Mouse (Mus musculus) ES-E14 (cell line): ENCODE results near the gene Foxo6. TPM values are rescaled to one million over a fixed set of nuclear protein-coding genes. Genes with fewer than 3 reads are reported as not detected.

Experiments used
- DNase-seq: peaks from one replicate; pipeline ENCODE4 v3.0.0-alpha.2; 2013; ENCODE audit warnings: low read depth, low spot score
- H3K27ac ChIP-seq: 2 replicates; pipeline ENCODE4 v1.5.1; 2012; ENCODE audit warnings: low read depth, mild to moderate bottlenecking, low read length, moderate library complexity, mixed read lengths; ENCODE audit not compliant: poor library complexity, insufficient read depth, severe bottlenecking
- H3K36me3 ChIP-seq: 2 replicates; pipeline ENCODE4 v1.6.1; 2012; ENCODE audit warnings: mild to moderate bottlenecking, low read length, moderate library complexity, mixed read lengths; ENCODE audit not compliant: control insufficient read depth, poor library complexity, insufficient read depth, severe bottlenecking
- H3K4me1 ChIP-seq, 2 experiments: fragments of 150-350 bp in 1 of 2; sonication (generic) in 1 of 2; 2 replicates each; pipeline ENCODE4 v1.6.1; 2012; ENCODE audit warnings: low read length in 2 of 2, mild to moderate bottlenecking in 1 of 2, mixed read lengths in 1 of 2; ENCODE audit not compliant: control insufficient read depth in 2 of 2, insufficient read depth in 2 of 2, poor library complexity in 1 of 2
- H3K4me3 ChIP-seq, 2 experiments: fragments of 150-350 bp in 1 of 2; sonication (generic) in 1 of 2; 2 replicates each; pipeline ENCODE4 v1.5.1; 2012; ENCODE audit warnings: low read length in 2 of 2, low read depth in 1 of 2, mild to moderate bottlenecking in 1 of 2, mixed read lengths in 1 of 2; ENCODE audit not compliant: insufficient read depth in 1 of 2, poor library complexity in 1 of 2, severe bottlenecking in 1 of 2
- H3K9ac ChIP-seq: 2 replicates; pipeline ENCODE4 v1.6.1; 2012; ENCODE audit warnings: low read depth, mild to moderate bottlenecking, low read length, mixed read lengths; ENCODE audit not compliant: poor library complexity, insufficient read depth, severe bottlenecking
- H3K9me3 ChIP-seq: fragments of 150-350 bp; sonication (generic); 2 replicates; pipeline ENCODE4 v1.6.1; 2012; ENCODE audit warnings: low read depth, mild to moderate bottlenecking, low read length; ENCODE audit not compliant: control insufficient read depth, insufficient read depth
- CHD2 ChIP-seq: IDR thresholded peaks from 2 replicates; pipeline ENCODE4 v1.6.1; 2014; ENCODE audit warnings: mild to moderate bottlenecking, low read depth, low read length, inconsistent platforms
- HCFC1 ChIP-seq: IDR thresholded peaks from 2 replicates; pipeline ENCODE4 v1.6.1; 2012; ENCODE audit warnings: low read length, inconsistent platforms, borderline replicate concordance; ENCODE audit not compliant: insufficient read depth
- MAFK ChIP-seq: IDR thresholded peaks from 2 replicates; pipeline ENCODE4 v1.6.1; 2014; ENCODE audit warnings: mild to moderate bottlenecking, low read depth, low read length, inconsistent platforms; ENCODE audit not compliant: insufficient read depth
- ZC3H11A ChIP-seq: IDR thresholded peaks from 2 replicates; pipeline ENCODE4 v1.6.1; 2012; ENCODE audit warnings: low read depth, mild to moderate bottlenecking, inconsistent platforms, low read length, borderline replicate concordance
- ZNF384 ChIP-seq: IDR thresholded peaks from 2 replicates; pipeline ENCODE4 v1.6.1; 2012; ENCODE audit warnings: low read depth, low read length, inconsistent platforms
- in situ Hi-C, 2 experiments: fragments of 600-800 bp; cut with MboI; formaldehyde crosslinking; loops; one replicate each; pipeline ENCODE4 v1.15.1; 2025; ENCODE audit warnings: low sequenced_read_pairs in 2 of 2, inconsistent platforms in 1 of 2; ENCODE audit not compliant: unreplicated experiment in 2 of 2
- total RNA-seq: library from RNA; depleted of rRNA; stranded (reverse); fragments of 300-350 nt; gene quantifications from 2 replicates; pipeline ENCODE4 v1.2.3, GENCODE M21; 2012

Foxo6 gene
- total RNA-seq, 1 experiment = 0.98 TPM

DNA sequence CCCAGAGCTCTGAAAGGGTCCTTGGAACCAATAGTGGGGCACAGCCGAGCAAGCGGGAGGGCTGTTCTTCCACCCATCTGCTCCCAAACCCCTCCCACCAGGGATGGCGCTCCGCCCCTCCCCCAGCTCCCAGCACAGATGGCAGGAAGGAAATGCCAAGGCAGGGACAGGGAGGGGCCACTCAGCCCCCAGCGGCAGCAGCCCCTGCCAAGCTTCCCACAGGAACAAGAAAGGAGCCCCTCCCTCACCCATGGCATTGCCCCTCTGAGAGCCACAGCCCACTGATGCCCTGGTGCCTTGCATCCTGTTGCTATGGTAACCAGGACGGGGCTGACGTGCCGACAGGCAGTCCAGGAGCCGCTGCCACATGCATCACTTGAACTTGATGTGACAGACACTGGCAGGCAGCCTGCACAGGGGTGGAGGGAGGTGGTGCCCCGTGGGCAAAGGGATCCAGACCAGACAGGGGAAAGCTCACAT, 44.3 kb downstream of the Foxo6 start:
- H3K4me1 ChIP-seq = no peaks in the 10 kb centered on the region
- TF ChIP-seq MAFK (no peak), ZNF384 (no peak), CHD2 (no peak), ZC3H11A (no peak), HCFC1 (no peak)
- no peak for DNase-seq
- H3K27ac ChIP-seq = no peak overlapping the region
- H3K36me3 ChIP-seq = no peaks in the 10 kb centered on the region
- no peak overlapping the region for H3K4me3 ChIP-seq
- no peaks in the 10 kb centered on the region for H3K9me3 ChIP-seq
- no peak overlapping the region for H3K9ac ChIP-seq
- in situ Hi-C loops = loop anchor here in 1 of 2 experiments (25.0 kb wide), 1 partner anchor 119 kb away; no protein-coding TSS in a partner anchor

DNA sequence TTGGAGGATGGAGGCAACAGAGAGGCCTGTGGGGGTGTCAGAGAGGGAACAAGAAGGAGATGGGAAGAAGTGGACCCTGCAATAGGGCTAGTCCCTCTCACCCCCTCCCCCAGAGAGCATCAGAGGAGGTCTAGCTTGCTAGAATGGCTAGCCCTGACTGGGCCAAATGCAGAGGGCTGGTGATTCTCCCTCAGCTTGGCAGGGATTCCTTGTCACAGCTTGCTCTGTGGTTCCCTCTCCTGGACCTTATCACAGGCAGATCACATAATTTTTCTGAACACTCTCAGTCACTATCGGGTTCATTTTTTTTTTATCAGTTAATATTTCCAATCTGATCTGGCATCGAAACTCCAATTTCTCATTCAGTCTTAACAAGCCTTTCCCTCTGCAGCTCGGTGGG, 46.0 kb downstream of the Foxo6 start:
- no peak for DNase-seq
- H3K9ac ChIP-seq = no peak overlapping the region
- no peak for TF ChIP-seq HCFC1
- no peak for TF ChIP-seq MAFK
- TF ChIP-seq ZC3H11A = no peak
- no peak for TF ChIP-seq CHD2
- no peak for TF ChIP-seq ZNF384

DNA sequence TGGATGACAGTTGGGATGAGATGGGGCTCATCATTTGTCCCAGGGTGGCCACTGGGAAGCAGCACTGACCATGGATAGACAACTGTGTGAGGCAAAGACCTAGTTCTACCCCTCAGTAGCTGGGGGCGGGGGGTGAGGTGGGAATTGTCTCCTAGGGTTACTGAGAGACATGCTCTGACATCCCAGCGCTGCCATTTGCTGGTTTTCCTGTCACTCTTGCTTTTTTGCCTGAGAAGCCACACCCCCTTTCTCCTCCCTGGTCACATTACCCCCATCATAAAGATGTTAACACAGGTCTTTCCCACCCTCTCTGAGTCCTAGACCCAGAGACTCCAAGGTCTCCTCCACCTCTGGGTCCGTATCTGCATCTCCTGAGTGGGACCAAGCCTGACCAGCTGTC, 47.7 kb downstream of the Foxo6 start:
- in situ Hi-C loops = loop anchor here in 1 of 2 experiments (25.0 kb wide), 1 partner anchor 123 kb away; no protein-coding TSS in a partner anchor

More for the DNA sequence above, 46.0 kb downstream of the Foxo6 start:
- Histone ChIP-seq H3K27ac (no peak overlapping the region), H3K4me3 (no peak overlapping the region), H3K36me3 (no peaks in the 10 kb centered on the region), H3K9me3 (no peaks in the 10 kb centered on the region), H3K4me1 (no peaks in the 10 kb centered on the region)
- in situ Hi-C loops = loop anchor here in 1 of 2 experiments (25.0 kb wide), 1 partner anchor 121 kb away; no protein-coding TSS in a partner anchor

DNA sequence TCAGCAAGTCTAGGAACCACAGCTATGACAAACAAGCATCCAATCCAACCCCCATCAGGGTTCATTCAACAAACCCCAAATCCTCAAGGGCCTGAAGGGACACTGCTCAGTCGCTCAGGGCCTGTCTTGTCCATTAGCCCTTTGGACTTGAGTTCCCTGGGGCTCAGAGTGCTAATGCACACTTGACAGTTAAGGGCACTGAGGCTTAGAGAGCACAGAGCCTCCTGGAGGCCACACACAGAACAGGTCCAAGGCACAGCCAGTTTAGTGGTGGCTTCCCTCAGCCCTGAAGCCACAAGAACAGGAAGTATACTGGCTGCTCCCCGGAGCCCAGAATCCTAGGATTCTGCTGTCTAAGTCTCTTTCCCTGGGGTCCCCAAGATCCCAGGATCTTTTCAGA, 53.9 kb downstream of the Foxo6 start:
- in situ Hi-C loops = loop anchor here in 1 of 2 experiments (25.0 kb wide), 1 partner anchor 129 kb away; no protein-coding TSS in a partner anchor
- DNase-seq = no peak
- Histone ChIP-seq H3K27ac (no peak overlapping the region), H3K4me1 (peaks cover 0 to 2% of the 10 kb centered on the region in 2 experiments; a peak in 1 of 4 replicates), H3K9ac (no peak overlapping the region), H3K4me3 (no peak overlapping the region), H3K9me3 (no peaks in the 10 kb centered on the region), H3K36me3 (no peaks in the 10 kb centered on the region)
- TF ChIP-seq HCFC1 = no peak
- TF ChIP-seq ZC3H11A = no peak
- TF ChIP-seq MAFK = no peak
- TF ChIP-seq CHD2 = no peak
- TF ChIP-seq ZNF384 = no peak

More for the DNA sequence above, 47.7 kb downstream of the Foxo6 start:
- no peak overlapping the region for H3K4me3 ChIP-seq
- no peak overlapping the region for H3K27ac ChIP-seq
- no peak overlapping the region for H3K9ac ChIP-seq
- TF ChIP-seq HCFC1 = no peak
- no peak for DNase-seq
- H3K9me3 ChIP-seq = no peaks in the 10 kb centered on the region
- H3K36me3 ChIP-seq = no peaks in the 10 kb centered on the region
- no peaks in the 10 kb centered on the region for H3K4me1 ChIP-seq
